Mouse (Mus musculus) limb, embryonic 14.5 days (tissue): ENCODE results near the gene Cmklr1. TPM values are rescaled to one million over a fixed set of nuclear protein-coding genes. Genes with fewer than 3 reads are reported as not detected.

Experiments
- ATAC-seq: fragments of 200-750 bp; cut with Nextera tagmentation; 2 replicates; pipeline ENCODE4 v1.8.0; 2017; ENCODE audit warnings: low read depth, moderate number of reproducible peaks, moderate TSS enrichment; ENCODE audit not compliant: low FRiP score
- DNase-seq: peaks from one replicate; pipeline ENCODE4 v3.0.0-alpha.2; 2015; ENCODE audit warnings: low spot score
- H3K27ac ChIP-seq: fragments of 300-500 bp; sonication (generic); replicated peaks from 2 replicates; pipeline ENCODE4 v1.5.1; 2014; ENCODE audit warnings: low read depth, mild to moderate bottlenecking, low read length, moderate library complexity, mixed read lengths
- H3K27me3 ChIP-seq: fragments of 300-500 bp; sonication (generic); 2 replicates; pipeline ENCODE4 v1.6.1; 2014; ENCODE audit warnings: low read length, mixed read lengths; ENCODE audit not compliant: control insufficient read depth, insufficient read depth
- H3K36me3 ChIP-seq: fragments of 300-500 bp; sonication (generic); 2 replicates; pipeline ENCODE4 v1.6.1; 2014; ENCODE audit warnings: mild to moderate bottlenecking, low read length, moderate library complexity, mixed read lengths; ENCODE audit not compliant: control insufficient read depth, insufficient read depth
- H3K4me1 ChIP-seq: fragments of 300-500 bp; sonication (generic); 2 replicates; pipeline ENCODE4 v1.6.1; 2014; ENCODE audit warnings: antibody characterized with exemption, low read length, mixed read lengths; ENCODE audit not compliant: control insufficient read depth, insufficient read depth
- H3K4me2 ChIP-seq: fragments of 300-500 bp; sonication (generic); replicated peaks from 2 replicates; pipeline ENCODE4 v1.6.1; 2014; ENCODE audit warnings: low read depth, mild to moderate bottlenecking, low read length, moderate library complexity; ENCODE audit not compliant: severe bottlenecking
- H3K4me3 ChIP-seq: fragments of 300-500 bp; sonication (generic); replicated peaks from 2 replicates; pipeline ENCODE4 v1.5.1; 2014; ENCODE audit warnings: low read length
- H3K9ac ChIP-seq: fragments of 300-500 bp; sonication (generic); 2 replicates; pipeline ENCODE4 v1.6.1; 2014; ENCODE audit warnings: mild to moderate bottlenecking, low read depth, low read length, moderate library complexity; ENCODE audit not compliant: severe bottlenecking
- H3K9me3 ChIP-seq: fragments of 300-500 bp; sonication (generic); 2 replicates; pipeline ENCODE4 v1.6.1; 2016; ENCODE audit warnings: low read length; ENCODE audit not compliant: control insufficient read depth
- POLR2A ChIP-seq: fragments of 200-500 bp; IDR thresholded peaks from 2 replicates; pipeline ENCODE4 v1.8.0; 2012; ENCODE audit warnings: inconsistent platforms, mild to moderate bottlenecking, moderate library complexity, borderline replicate concordance; ENCODE audit not compliant: insufficient read depth, insufficient read length; ENCODE audit errors: extremely low read depth
- WGBS: fragments of 180-500 bp; shearing (Covaris S2); extraction: QIAGEN DNeasy Blood & Tissue Kit; methylation state at CpG from one replicate; pipeline ENCODE4 v1.1.7; 2014; 5-methylcytosine and 5-hydroxymethylcytosine counted together
- polyA plus RNA-seq, 2 experiments: library from polyadenylated mRNA; depleted of rRNA in 1 of 2; stranded (reverse) in 1 of 2; unstranded in 1 of 2; fragments of >200 nt; fragmentation: Nextera tagmentation in 1 of 2; extraction: Ambion mirVana in 1 of 2; gene quantifications; 2 replicates each; pipeline versions ENCODE4 v1.2.1 to v1.2.3; 2012 to 2014

Cmklr1 gene
- polyA plus RNA-seq, 2 experiments, result 7.8 to 10.7 TPM

GRCm38 (mm10) chr5:113679509-113679908 is 29.3 kb upstream of the Cmklr1 start:
- H3K4me3 ChIP-seq, result no peak overlapping the region
- no peaks in the 10 kb centered on the region for H3K9me3 ChIP-seq
- ATAC-seq (no peak), DNase-seq (no peak)
- no peaks in the 10 kb centered on the region for H3K4me1 ChIP-seq
- H3K27me3 ChIP-seq, result no peaks in the 10 kb centered on the region
- H3K9ac ChIP-seq, result no peak overlapping the region
- no peak overlapping the region for H3K27ac ChIP-seq
- H3K4me2 ChIP-seq, result no peak overlapping the region
- H3K36me3 ChIP-seq, result no peaks in the 10 kb centered on the region
- 100% methylated on average over 4 of the region's 4 CpGs for WGBS
- no peak for TF ChIP-seq POLR2A

GRCm38 (mm10) chr5:113678743-113679452 is 28.7 kb upstream of the Cmklr1 start:
- no peaks in the 10 kb centered on the region for H3K9me3 ChIP-seq
- no peak overlapping the region for H3K4me3 ChIP-seq
- H3K27ac ChIP-seq, result no peak overlapping the region
- ATAC-seq (no peak), DNase-seq (no peak)
- H3K9ac ChIP-seq, result no peak overlapping the region
- 76% methylated on average over 10 of the region's 10 CpGs for WGBS
- no peaks in the 10 kb centered on the region for H3K36me3 ChIP-seq
- no peak overlapping the region for H3K4me2 ChIP-seq
- H3K27me3 ChIP-seq, result no peaks in the 10 kb centered on the region
- TF ChIP-seq POLR2A, result no peak
- no peaks in the 10 kb centered on the region for H3K4me1 ChIP-seq

GRCm38 (mm10) chr5:113677541-113677940 is 27.3 kb upstream of the Cmklr1 start:
- Histone ChIP-seq H3K9ac (no peak overlapping the region), H3K4me2 (no peak overlapping the region), H3K27me3 (no peaks in the 10 kb centered on the region), H3K9me3 (no peaks in the 10 kb centered on the region), H3K4me3 (no peak overlapping the region), H3K36me3 (no peaks in the 10 kb centered on the region), H3K27ac (no peak overlapping the region), H3K4me1 (no peaks in the 10 kb centered on the region)
- 76% methylated on average over 6 of the region's 7 CpGs for WGBS
- ATAC-seq (no peak), DNase-seq (no peak)
- TF ChIP-seq POLR2A, result no peak

- Histone ChIP-seq H3K4me3 (no peak overlapping the region), H3K9me3 (no peaks in the 10 kb centered on the region), H3K36me3 (no peaks in the 10 kb centered on the region), H3K9ac (no peak overlapping the region), H3K27me3 (no peaks in the 10 kb centered on the region), H3K27ac (no peak overlapping the region), H3K4me2 (no peak overlapping the region), H3K4me1 (no peaks in the 10 kb centered on the region)
- DNase-seq (no peak), ATAC-seq (no peak)
- WGBS, result 56% methylated on average over 7 of the region's 7 CpGs
- TF ChIP-seq POLR2A, result no peak
Measured at GRCm38 (mm10) chr5:113674851-113675250, 24.6 kb upstream of the Cmklr1 start.

GRCm38 (mm10) chr5:113672456-113672855 is 22.2 kb upstream of the Cmklr1 start:
- no peak for DNase-seq
- TF ChIP-seq POLR2A, result no peak
- Histone ChIP-seq H3K27ac (no peak overlapping the region), H3K4me2 (no peak overlapping the region), H3K4me3 (no peak overlapping the region), H3K27me3 (no peaks in the 10 kb centered on the region), H3K9me3 (no peaks in the 10 kb centered on the region), H3K36me3 (no peaks in the 10 kb centered on the region), H3K9ac (no peak overlapping the region), H3K4me1 (no peaks in the 10 kb centered on the region)
- ATAC-seq, result no peak
- WGBS, result 86% methylated on average over 7 of the region's 7 CpGs
